In genomic region chr4:149415651-149416169, GRCm38 (mm10) we compare ENCODE assay signal across 10 mouse cellular contexts. TPM values are rescaled to one million over a fixed set of nuclear protein-coding genes. Genes with fewer than 3 reads are reported as not detected.
A peak's percentile ranks its signal among the peaks of the same experiment; 100 is the strongest.
DNase-seq lines count a peak whose midpoint lies in the region; ATAC-seq lines count a peak whose summit lies in the region.
"Had no signal": no experiment of that assay in that cellular context is flagged by ENCODE, and none has a peak within 500 bp of the region (broad histone marks: within the 10 kb centered on the region; RNA-seq: fewer than 3 reads in every experiment).

No protein-coding gene starts in this region.

- intact Hi-C loops in gastrocnemius, postnatal 14 days (cut with DNase I; ENCODE audit: low total_unique reads) = no loop called here

- H3K27me3 ChIP-seq in liver, embryonic 11.5 days (replicated peaks; ENCODE audit: control insufficient read depth, insufficient read depth, low read length) = no peaks in the 10 kb centered on the region
- H3K27me3 ChIP-seq: midbrain, embryonic 12.5 days had no signal

- 67% methylated on average over 13 of the region's 13 CpGs for WGBS in liver, embryonic 11.5 days

- peak; percentile 61 for ATAC-seq in common myeloid progenitor, adult 5-6 weeks (replicated peaks; ENCODE audit: low read depth, poor library complexity, severe bottlenecking)
- ATAC-seq in liver, embryonic 11.5 days (replicated peaks; ENCODE audit: low FRiP score) = no peak

- no peak overlapping the region for H3K4me3 ChIP-seq in liver, embryonic 11.5 days (ENCODE audit: low read depth, low read length)
- H3K4me3 ChIP-seq: midbrain, embryonic 12.5 days had no signal

- H3K27ac ChIP-seq in liver, embryonic 11.5 days (ENCODE audit: low read depth, low read length) = no peak overlapping the region
- H3K27ac ChIP-seq: midbrain, embryonic 12.5 days had no signal

- H3K36me3 ChIP-seq in liver, embryonic 11.5 days (ENCODE audit: control insufficient read depth, insufficient read depth, low read length) = peaks cover 9% of the 10 kb centered on the region

- DNase-seq in gastrocnemius, postnatal 14 days = peak; percentile 16
- DNase-seq in gastrocnemius, postnatal 10 days = no peak
- DNase-seq in hindlimb bud, embryonic 11.5 days (ENCODE audit: extremely low spot score, low read depth, low spot score) = peak; percentile 56
- no peak for DNase-seq in liver, embryonic 11.5 days (ENCODE audit: low spot score)
- DNase-seq in layer of hippocampus, adult 11-12 months (ENCODE audit: low spot score) = no peak
- no peak for DNase-seq in ovary, adult 18-20 months (ENCODE audit: low spot score)
- no peak for DNase-seq in c-Kit-positive CD71-positive TER-119-positive erythroid progenitor cells, embryonic 14.5 days (ENCODE audit: low spot score)
- DNase-seq: thymus, postnatal 14 days had no signal

- H3K9me3 ChIP-seq in liver, embryonic 11.5 days (ENCODE audit: control insufficient read depth, low read length) = no peaks in the 10 kb centered on the region
- H3K9me3 ChIP-seq: midbrain, embryonic 12.5 days had no signal

- no peak overlapping the region for H3K9ac ChIP-seq in liver, embryonic 11.5 days (ENCODE audit: low read depth, low read length)
- H3K9ac ChIP-seq: midbrain, embryonic 12.5 days had no signal

- peaks cover 11% of the 10 kb centered on the region for H3K4me1 ChIP-seq in liver, embryonic 11.5 days (replicated peaks; ENCODE audit: control insufficient read depth, insufficient read depth, low read length)

- peak overlapping the region; percentile 5; the same call in 1 of the 2 replicates for H3K4me2 ChIP-seq in liver, embryonic 11.5 days
- H3K4me2 ChIP-seq: midbrain, embryonic 12.5 days had no signal

RNA-seq across cellular contexts. Expression of gene Ube4b, which starts 10.8 kb away (rescaled TPM):
- total RNA-seq in gastrocnemius, postnatal 14 days (2021) = 10 to 100 TPM; 34.4 to 36.8 TPM
- 10 to 100 TPM; 45.4 to 49.7 TPM for total RNA-seq in gastrocnemius, postnatal 10 days (2021)
- total RNA-seq in common myeloid progenitor, adult 5-6 weeks (2017) = 48.4 and 55.1 TPM in 2 replicates
- 35.0 and 37.4 TPM in 2 replicates for polyA plus RNA-seq in liver, embryonic 11.5 days (2014; fragmentation: Nextera tagmentation; extraction: Ambion mirVana)

RNA-seq across cellular contexts. Expression of gene Rbp7, which starts 39.1 kb away (rescaled TPM):
- total RNA-seq in gastrocnemius, postnatal 14 days (2021) = 10 to 100 TPM in 1 of 2 experiments, 1 to 10 TPM in 1; 8.9 to 20.7 TPM
- total RNA-seq in gastrocnemius, postnatal 10 days (2021) = 10 to 100 TPM in 1 of 2 experiments, 1 to 10 TPM in 1; 8.3 to 10.0 TPM
- total RNA-seq in common myeloid progenitor, adult 5-6 weeks (2017) = not detected in 2 replicates
- not detected in 2 replicates for polyA plus RNA-seq in liver, embryonic 11.5 days (2014; fragmentation: Nextera tagmentation; extraction: Ambion mirVana)
- polyA plus RNA-seq: midbrain, embryonic 12.5 days had no signal

Comparison
In these comparisons a context has a peak if more than half of its experiments do, and no peak if none do; other contexts are left out.
1. DNase-seq: peak in gastrocnemius, postnatal 14 days (single experiment) and hindlimb bud, embryonic 11.5 days (single experiment); none in gastrocnemius, postnatal 10 days (single experiment), liver, embryonic 11.5 days (single experiment), layer of hippocampus, adult 11-12 months (single experiment), ovary, adult 18-20 months (single experiment) and c-Kit-positive CD71-positive TER-119-positive erythroid progenitor cells, embryonic 14.5 days (single experiment).